Mouse (Mus musculus): Measurements from ENCODE around the gene Ncdn. TPM values are rescaled to one million over a fixed set of nuclear protein-coding genes. Genes with fewer than 3 reads are reported as not detected.

Gene Ncdn
- polyA plus RNA-seq, 1 experiment from 2014 or later = 156 TPM

GRCm38 (mm10) chr4:126736001-126736414 lies 17.2 kb downstream of the Ncdn start, which contains the start of gene Tfap2e:
TSS of gene Tfap2e (minus strand) at chr4:126736240.
- Histone ChIP-seq H3K4me3 (replicated peaks) (peak within 1 kb of the TSS; percentile 29), H3K36me3 (no peaks in the 10 kb centered on the region), H3K27ac (replicated peaks) (no peak within 1 kb of the TSS), H3K27me3 (replicated peaks) (peaks cover 88% of the 10 kb centered on the region), H3K9ac (replicated peaks) (peak within 1 kb of the TSS; percentile 14; the same call in 1 of the 2 replicates), H3K4me1 (peaks cover 25% of the 10 kb centered on the region), H3K9me3 (replicated peaks) (no peaks in the 10 kb centered on the region), H3K4me2 (peak within 1 kb of the TSS; percentile 54)
- ATAC-seq (ENCODE audit: low FRiP score) = no peak
- WGBS = 2% methylated on average over 32 of the region's 32 CpGs

- peaks cover 91% of the 10 kb centered on the region for H3K27me3 ChIP-seq (replicated peaks)
- ATAC-seq (ENCODE audit: low FRiP score) = no peak
- no peak overlapping the region for H3K27ac ChIP-seq (replicated peaks)
- peaks cover 25% of the 10 kb centered on the region for H3K4me1 ChIP-seq
- H3K4me3 ChIP-seq (replicated peaks) = peak overlapping the region; percentile 29
- H3K9me3 ChIP-seq (replicated peaks) = no peaks in the 10 kb centered on the region
- 2% methylated on average over 58 of the region's 62 CpGs for WGBS
- H3K9ac ChIP-seq (replicated peaks) = no peak overlapping the region
- peak overlapping the region; percentile 54 for H3K4me2 ChIP-seq
- H3K36me3 ChIP-seq = no peaks in the 10 kb centered on the region
Observed at GRCm38 (mm10) chr4:126735382-126736000, 17.7 kb downstream of the Ncdn start.

- no peaks in the 10 kb centered on the region for H3K36me3 ChIP-seq
- H3K9me3 ChIP-seq (replicated peaks) = no peaks in the 10 kb centered on the region
- peaks cover 25% of the 10 kb centered on the region for H3K4me1 ChIP-seq
- ATAC-seq (ENCODE audit: low FRiP score) = no peak
- H3K27ac ChIP-seq (replicated peaks) = no peak overlapping the region
- peak overlapping the region; percentile 29 for H3K4me3 ChIP-seq (replicated peaks)
- peak overlapping the region; percentile 54 for H3K4me2 ChIP-seq
- peaks cover 95% of the 10 kb centered on the region for H3K27me3 ChIP-seq (replicated peaks)
- no peak overlapping the region for H3K9ac ChIP-seq (replicated peaks)
- 3% methylated on average over 51 of the region's 51 CpGs for WGBS
Observed at GRCm38 (mm10) chr4:126734700-126735381, 18.4 kb downstream of the Ncdn start.

- WGBS = 4% methylated on average over 16 of the region's 16 CpGs
- Histone ChIP-seq H3K4me3 (replicated peaks) (0 out of 2 replicates have a peak overlapping the region, but pooled peaks have one; percentile 3), H3K27me3 (replicated peaks) (peaks cover 95% of the 10 kb centered on the region), H3K27ac (replicated peaks) (no peak overlapping the region), H3K9ac (replicated peaks) (no peak overlapping the region), H3K9me3 (replicated peaks) (no peaks in the 10 kb centered on the region), H3K4me1 (peaks cover 25% of the 10 kb centered on the region), H3K36me3 (no peaks in the 10 kb centered on the region), H3K4me2 (no peak overlapping the region)
- ATAC-seq (ENCODE audit: low FRiP score) = no peak
Observed at GRCm38 (mm10) chr4:126734001-126734603, 19.1 kb downstream of the Ncdn start.

- no peak for ATAC-seq (ENCODE audit: low FRiP score)
- peaks cover 25% of the 10 kb centered on the region for H3K4me1 ChIP-seq
- peaks cover 86% of the 10 kb centered on the region for H3K27me3 ChIP-seq (replicated peaks)
- no peaks in the 10 kb centered on the region for H3K9me3 ChIP-seq (replicated peaks)
- peak overlapping the region; percentile 19; the same call in 1 of the 2 replicates for H3K4me2 ChIP-seq
- no peak overlapping the region for H3K4me3 ChIP-seq (replicated peaks)
- no peak overlapping the region for H3K9ac ChIP-seq (replicated peaks)
- no peak overlapping the region for H3K27ac ChIP-seq (replicated peaks)
- H3K36me3 ChIP-seq = no peaks in the 10 kb centered on the region
- 6% methylated on average over 26 of the region's 26 CpGs for WGBS
Observed at GRCm38 (mm10) chr4:126732531-126733380, 20.5 kb downstream of the Ncdn start.

GRCm38 (mm10) chr4:126732111-126732510 lies 21.1 kb downstream of the Ncdn start:
- Histone ChIP-seq H3K4me1 (peaks cover 25% of the 10 kb centered on the region), H3K4me3 (replicated peaks) (no peak overlapping the region), H3K27ac (replicated peaks) (no peak overlapping the region), H3K9me3 (replicated peaks) (no peaks in the 10 kb centered on the region), H3K9ac (replicated peaks) (no peak overlapping the region), H3K27me3 (replicated peaks) (peaks cover 80% of the 10 kb centered on the region), H3K36me3 (no peaks in the 10 kb centered on the region), H3K4me2 (peak overlapping the region; percentile 19; the same call in 1 of the 2 replicates)
- ATAC-seq (ENCODE audit: low FRiP score) = no peak
- WGBS = 2% methylated on average over 18 of the region's 18 CpGs

- H3K9me3 ChIP-seq (replicated peaks) = no peaks in the 10 kb centered on the region
- H3K4me2 ChIP-seq = no peak overlapping the region
- peaks cover 74% of the 10 kb centered on the region for H3K36me3 ChIP-seq
- ATAC-seq (ENCODE audit: low FRiP score) = no peak
- no peak overlapping the region for H3K4me3 ChIP-seq (replicated peaks)
- H3K27me3 ChIP-seq (replicated peaks) = no peaks in the 10 kb centered on the region
- 22% methylated on average over 5 of the region's 5 CpGs for WGBS
- H3K9ac ChIP-seq (replicated peaks) = no peak overlapping the region
- H3K4me1 ChIP-seq = no peaks in the 10 kb centered on the region
- H3K27ac ChIP-seq (replicated peaks) = no peak overlapping the region
Observed at GRCm38 (mm10) chr4:126707439-126707826, 45.8 kb downstream of the Ncdn start.

- Histone ChIP-seq H3K4me3 (replicated peaks) (no peak overlapping the region), H3K4me2 (no peak overlapping the region), H3K9me3 (replicated peaks) (no peaks in the 10 kb centered on the region), H3K9ac (replicated peaks) (no peak overlapping the region), H3K4me1 (no peaks in the 10 kb centered on the region), H3K36me3 (peaks cover 73% of the 10 kb centered on the region), H3K27ac (replicated peaks) (no peak overlapping the region), H3K27me3 (replicated peaks) (no peaks in the 10 kb centered on the region)
- whole genome bisulfite sequencing = 33% methylated on average over 12 of the region's 12 CpGs
- no peak for ATAC-seq (ENCODE audit: low FRiP score)
Observed at GRCm38 (mm10) chr4:126706630-126707438, 46.4 kb downstream of the Ncdn start.

- no peaks in the 10 kb centered on the region for H3K4me1 ChIP-seq
- H3K27me3 ChIP-seq (replicated peaks) = no peaks in the 10 kb centered on the region
- H3K36me3 ChIP-seq = peaks cover 17% of the 10 kb centered on the region
- no peak overlapping the region for H3K4me2 ChIP-seq
- H3K4me3 ChIP-seq (replicated peaks) = no peak overlapping the region
- H3K27ac ChIP-seq (replicated peaks) = no peak overlapping the region
- 90% methylated on average over 4 of the region's 4 CpGs for WGBS
- no peak overlapping the region for H3K9ac ChIP-seq (replicated peaks)
- no peaks in the 10 kb centered on the region for H3K9me3 ChIP-seq (replicated peaks)
- ATAC-seq (ENCODE audit: low FRiP score) = no peak
Observed at GRCm38 (mm10) chr4:126696908-126697307, 56.3 kb downstream of the Ncdn start.

Data from neural tube, embryonic 15.5 days (tissue).